Mouse (Mus musculus): ENCODE measurements around the gene Med13. TPM values are rescaled to one million over a fixed set of nuclear protein-coding genes. Genes with fewer than 3 reads are reported as not detected.

Med13 gene
- polyA plus RNA-seq, 1 experiment from 2014 or later = 4.8 TPM

DNA sequence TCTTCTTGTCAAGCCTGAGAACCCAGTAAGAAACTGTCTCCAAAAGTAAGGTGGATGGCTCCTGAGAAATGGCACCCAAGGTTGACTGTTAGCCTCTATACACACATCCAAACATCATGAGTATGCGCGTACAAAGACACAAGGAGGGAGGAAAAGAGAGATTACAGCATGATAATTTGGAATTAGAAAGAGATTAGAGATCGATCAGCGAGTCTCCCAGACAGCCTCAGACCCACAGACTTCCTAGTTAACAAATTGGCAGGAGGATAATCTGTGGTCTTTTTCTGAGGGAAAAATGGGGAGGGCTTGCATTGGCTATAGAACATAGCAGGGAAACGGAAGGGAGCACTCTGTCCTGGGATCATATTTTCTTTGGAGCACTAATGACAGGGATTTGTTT, 20.4 kb upstream of the Med13 start:
- 87% methylated on average over 5 of the region's 5 CpGs for WGBS

DNA sequence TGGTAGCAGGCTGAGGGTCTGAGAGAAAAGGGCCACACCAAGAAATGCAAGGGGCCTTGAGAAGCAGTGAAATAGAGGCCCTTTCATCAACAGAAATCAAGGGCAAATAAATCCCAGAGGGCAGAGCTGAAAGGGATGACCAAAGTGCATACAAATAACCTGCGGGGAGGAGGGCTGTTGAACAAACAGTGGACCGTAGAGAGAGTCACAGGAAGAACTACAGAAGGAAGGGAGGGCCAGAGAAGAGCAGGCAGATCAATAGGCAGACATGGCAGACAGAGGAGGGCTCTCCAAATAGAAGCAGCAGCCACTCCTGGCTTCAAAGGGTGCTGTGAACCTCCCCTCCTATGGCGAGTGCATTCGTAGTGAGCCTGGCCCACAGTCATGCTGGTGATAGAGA, 19.3 kb upstream of the Med13 start:
- H3K4me1 ChIP-seq = peaks cover 15% of the 10 kb centered on the region
- H3K9ac ChIP-seq = no peak overlapping the region
- WGBS = 70% methylated on average over 4 of the region's 4 CpGs
- H3K27me3 ChIP-seq (replicated peaks) = no peaks in the 10 kb centered on the region
- no peaks in the 10 kb centered on the region for H3K36me3 ChIP-seq
- no peak overlapping the region for H3K27ac ChIP-seq (replicated peaks)
- ATAC-seq (ENCODE audit: extremely low read depth, insufficient number of reproducible peaks, low FRiP score, low TSS enrichment) = no peak
- no peak overlapping the region for H3K4me2 ChIP-seq
- no peak overlapping the region for H3K4me3 ChIP-seq
- no peaks in the 10 kb centered on the region for H3K9me3 ChIP-seq

More for the DNA sequence above, 20.4 kb upstream of the Med13 start:
- no peak overlapping the region for H3K4me2 ChIP-seq
- H3K9me3 ChIP-seq = no peaks in the 10 kb centered on the region
- no peaks in the 10 kb centered on the region for H3K36me3 ChIP-seq
- H3K9ac ChIP-seq = no peak overlapping the region
- no peaks in the 10 kb centered on the region for H3K27me3 ChIP-seq (replicated peaks)
- H3K27ac ChIP-seq (replicated peaks) = no peak overlapping the region
- no peak for ATAC-seq (ENCODE audit: extremely low read depth, insufficient number of reproducible peaks, low FRiP score, low TSS enrichment)
- no peak overlapping the region for H3K4me3 ChIP-seq
- peaks cover 17% of the 10 kb centered on the region for H3K4me1 ChIP-seq

DNA sequence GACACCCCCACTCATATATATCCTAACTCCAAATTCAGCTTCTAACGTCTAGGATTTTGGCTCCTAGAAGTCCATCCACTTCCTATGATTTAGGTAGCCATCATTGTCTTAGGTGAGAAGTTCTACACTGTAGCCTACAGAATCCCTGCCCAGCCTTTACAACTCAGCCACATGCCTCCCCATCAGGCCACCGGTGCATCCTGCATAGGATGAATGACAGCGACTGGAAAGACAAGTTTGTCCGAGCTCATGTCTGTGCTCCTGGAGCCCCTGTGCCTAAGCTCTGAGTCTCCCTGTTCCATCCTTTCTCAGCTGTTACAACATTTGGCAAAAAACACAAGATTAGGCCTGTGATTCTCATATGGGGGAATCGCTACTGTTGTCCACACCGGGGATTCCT, 17.7 kb upstream of the Med13 start:
- no peaks in the 10 kb centered on the region for H3K36me3 ChIP-seq
- H3K4me1 ChIP-seq = no peaks in the 10 kb centered on the region
- ATAC-seq (ENCODE audit: extremely low read depth, insufficient number of reproducible peaks, low FRiP score, low TSS enrichment) = no peak
- 83% methylated on average over 6 of the region's 6 CpGs for WGBS
- no peak overlapping the region for H3K9ac ChIP-seq
- H3K27ac ChIP-seq (replicated peaks) = no peak overlapping the region
- no peaks in the 10 kb centered on the region for H3K9me3 ChIP-seq
- H3K4me2 ChIP-seq = no peak overlapping the region
- no peak overlapping the region for H3K4me3 ChIP-seq
- no peaks in the 10 kb centered on the region for H3K27me3 ChIP-seq (replicated peaks)

DNA sequence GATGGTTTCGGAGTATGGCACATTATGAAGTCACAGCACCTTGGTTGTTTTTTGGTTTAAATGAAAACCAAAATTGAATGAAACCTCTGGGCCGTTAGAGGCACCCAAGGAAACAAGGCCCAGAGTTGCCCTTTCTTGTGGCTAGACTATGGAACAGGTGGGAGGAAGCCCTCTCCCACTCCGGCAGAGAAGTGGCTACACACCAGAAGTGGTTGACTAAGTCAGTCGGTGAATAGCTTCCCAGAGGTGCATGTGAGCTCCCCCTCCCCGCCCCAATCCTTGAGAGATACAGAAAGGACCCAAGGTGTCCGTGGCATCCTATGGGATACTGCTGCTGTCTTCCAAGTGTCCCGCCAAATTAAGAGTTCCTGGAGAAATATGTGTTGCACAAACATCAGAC, 13.9 kb upstream of the Med13 start:
- Histone ChIP-seq H3K27ac (replicated peaks) (no peak overlapping the region), H3K9ac (no peak overlapping the region), H3K4me1 (no peaks in the 10 kb centered on the region), H3K27me3 (replicated peaks) (no peaks in the 10 kb centered on the region), H3K4me3 (no peak overlapping the region), H3K4me2 (no peak overlapping the region), H3K36me3 (no peaks in the 10 kb centered on the region), H3K9me3 (no peaks in the 10 kb centered on the region)
- ATAC-seq (ENCODE audit: extremely low read depth, insufficient number of reproducible peaks, low FRiP score, low TSS enrichment) = no peak
- WGBS = 65% methylated on average over 7 of the region's 7 CpGs

DNA sequence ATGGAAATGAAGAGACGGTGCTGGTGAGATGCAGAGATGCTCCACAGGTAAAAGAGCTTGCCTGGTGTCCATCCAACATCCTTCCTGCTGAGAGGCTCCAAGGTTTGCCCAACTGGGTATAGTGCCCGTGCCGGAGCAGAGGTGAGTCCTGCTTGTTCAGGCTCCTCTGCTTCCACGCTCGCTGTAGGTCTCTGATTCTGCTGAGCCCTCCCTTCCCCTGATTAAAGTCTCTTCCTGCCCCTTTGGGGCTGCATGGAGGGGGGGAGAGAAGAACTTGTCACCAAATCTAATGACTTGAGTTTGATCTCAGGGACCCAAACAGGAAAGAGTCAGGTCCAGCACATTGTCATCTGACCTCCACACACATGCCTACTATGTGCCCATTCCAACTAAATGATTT, 12.5 kb upstream of the Med13 start:
- no peaks in the 10 kb centered on the region for H3K4me1 ChIP-seq
- no peaks in the 10 kb centered on the region for H3K36me3 ChIP-seq
- 79% methylated on average over 5 of the region's 5 CpGs for WGBS
- H3K4me2 ChIP-seq = no peak overlapping the region
- H3K4me3 ChIP-seq = no peak overlapping the region
- H3K9ac ChIP-seq = no peak overlapping the region
- H3K9me3 ChIP-seq = no peaks in the 10 kb centered on the region
- no peak for ATAC-seq (ENCODE audit: extremely low read depth, insufficient number of reproducible peaks, low FRiP score, low TSS enrichment)
- H3K27me3 ChIP-seq (replicated peaks) = no peaks in the 10 kb centered on the region
- H3K27ac ChIP-seq (replicated peaks) = no peak overlapping the region

DNA sequence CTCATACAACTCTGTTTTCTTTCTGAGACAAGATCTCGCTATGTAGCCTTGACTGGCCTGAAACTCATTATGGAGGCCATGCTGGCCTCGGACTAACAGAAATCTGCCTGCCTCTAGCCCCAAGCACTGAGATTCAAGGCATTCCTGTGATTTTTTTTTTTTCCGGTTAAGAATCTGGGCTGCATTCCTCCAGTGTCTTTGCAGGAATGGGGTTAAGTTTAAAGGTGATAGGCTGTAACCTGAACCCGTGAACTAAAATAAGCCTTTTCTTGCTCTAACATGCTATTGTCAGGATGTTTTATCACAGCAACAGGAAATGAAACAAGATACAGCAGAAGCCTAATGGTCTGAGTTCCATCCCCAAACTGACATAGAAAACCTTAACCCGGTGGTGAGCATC, 11.6 kb upstream of the Med13 start:
- H3K36me3 ChIP-seq = no peaks in the 10 kb centered on the region
- H3K4me3 ChIP-seq = no peak overlapping the region
- H3K27me3 ChIP-seq (replicated peaks) = no peaks in the 10 kb centered on the region
- ATAC-seq (ENCODE audit: extremely low read depth, insufficient number of reproducible peaks, low FRiP score, low TSS enrichment) = no peak
- no peak overlapping the region for H3K9ac ChIP-seq
- 35% methylated on average over 5 of the region's 5 CpGs for WGBS
- no peak overlapping the region for H3K4me2 ChIP-seq
- H3K27ac ChIP-seq (replicated peaks) = no peak overlapping the region
- H3K9me3 ChIP-seq = no peaks in the 10 kb centered on the region
- H3K4me1 ChIP-seq = no peaks in the 10 kb centered on the region

DNA sequence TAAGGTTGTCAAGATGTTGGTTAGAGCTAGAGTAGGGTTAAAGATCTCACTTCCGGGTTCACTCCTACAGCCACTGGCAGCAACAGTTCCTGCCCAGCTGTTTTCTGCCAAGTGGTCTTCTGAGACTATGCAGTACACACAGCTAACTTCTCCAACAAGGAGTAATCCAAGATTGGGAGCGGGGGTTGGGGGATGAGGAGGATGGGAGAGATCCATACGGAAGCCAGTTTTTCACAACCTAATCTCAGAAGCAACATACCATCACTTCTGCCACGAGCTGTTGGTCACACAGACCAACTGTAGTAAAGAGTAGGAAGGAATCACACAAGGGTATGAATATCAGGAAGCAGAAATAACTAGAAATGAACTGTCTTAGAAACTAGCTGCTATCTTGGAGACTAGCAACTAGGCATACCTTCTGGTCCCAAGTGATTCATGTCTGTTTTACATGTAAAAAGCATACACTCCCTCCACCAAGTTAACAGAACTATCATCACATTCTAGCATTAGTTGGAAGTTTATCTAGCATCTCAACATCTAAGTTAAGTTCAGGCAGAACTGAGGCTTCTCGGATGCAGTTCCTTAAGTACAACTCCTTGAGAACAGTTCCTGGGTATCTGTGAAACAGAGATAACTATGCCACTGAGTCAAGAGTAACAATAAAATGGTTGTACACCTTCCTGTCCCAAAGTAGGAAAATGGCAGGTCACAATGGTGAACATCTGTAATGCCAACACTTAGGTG, 7.5 kb upstream of the Med13 start:
- Histone ChIP-seq H3K4me3 (no peak overlapping the region), H3K27me3 (replicated peaks) (peaks cover 3% of the 10 kb centered on the region; the same call in 1 of the 2 replicates), H3K36me3 (no peaks in the 10 kb centered on the region), H3K4me2 (no peak overlapping the region), H3K9ac (no peak overlapping the region), H3K27ac (replicated peaks) (no peak overlapping the region), H3K9me3 (no peaks in the 10 kb centered on the region), H3K4me1 (no peaks in the 10 kb centered on the region)
- 61% methylated on average over 5 of the region's 5 CpGs for WGBS
- ATAC-seq (ENCODE audit: extremely low read depth, insufficient number of reproducible peaks, low FRiP score, low TSS enrichment) = no peak

DNA sequence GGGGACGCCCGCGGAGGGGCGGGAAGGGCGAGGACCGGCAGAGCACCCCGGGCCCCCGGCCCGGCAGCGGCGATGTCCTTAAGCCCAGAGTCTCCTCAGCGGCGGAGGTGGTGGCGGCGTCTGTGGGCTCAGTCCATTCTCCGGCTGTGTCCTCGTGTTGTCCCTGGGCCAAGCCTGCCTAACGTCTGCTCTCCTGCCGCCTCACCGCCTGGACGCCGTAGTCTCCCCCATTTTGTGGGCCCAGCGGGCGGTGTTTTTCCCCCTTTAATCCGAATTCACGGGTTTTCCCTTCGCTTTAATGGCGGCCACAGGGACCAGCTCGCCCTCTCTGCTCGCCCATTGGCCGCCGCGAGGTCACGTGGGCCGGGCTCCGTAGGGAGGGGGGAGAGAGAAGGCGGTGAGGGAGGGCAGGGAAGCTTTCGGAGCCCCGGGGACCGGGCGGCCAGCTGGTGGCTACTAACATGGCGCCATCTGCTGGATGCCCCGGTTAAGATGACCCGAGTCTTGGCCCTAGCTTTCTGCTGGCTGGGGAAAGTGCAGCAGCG, 654 bp upstream of the Med13 start:
- peak overlapping the region; percentile 99 for H3K27ac ChIP-seq (replicated peaks)
- peak overlapping the region; percentile 93 for H3K9ac ChIP-seq
- peaks cover 6% of the 10 kb centered on the region; the same call in 1 of the 2 replicates for H3K27me3 ChIP-seq (replicated peaks)
- H3K36me3 ChIP-seq = peaks cover 18% of the 10 kb centered on the region
- ATAC-seq (ENCODE audit: extremely low read depth, insufficient number of reproducible peaks, low FRiP score, low TSS enrichment) = peak; percentile 94
- peak overlapping the region; percentile 97 for H3K4me3 ChIP-seq
- H3K4me2 ChIP-seq = peak overlapping the region; percentile 85
- WGBS = under 1% methylated on average over 42 of the region's 45 CpGs
- H3K9me3 ChIP-seq = no peaks in the 10 kb centered on the region
- peaks cover 25% of the 10 kb centered on the region for H3K4me1 ChIP-seq

DNA sequence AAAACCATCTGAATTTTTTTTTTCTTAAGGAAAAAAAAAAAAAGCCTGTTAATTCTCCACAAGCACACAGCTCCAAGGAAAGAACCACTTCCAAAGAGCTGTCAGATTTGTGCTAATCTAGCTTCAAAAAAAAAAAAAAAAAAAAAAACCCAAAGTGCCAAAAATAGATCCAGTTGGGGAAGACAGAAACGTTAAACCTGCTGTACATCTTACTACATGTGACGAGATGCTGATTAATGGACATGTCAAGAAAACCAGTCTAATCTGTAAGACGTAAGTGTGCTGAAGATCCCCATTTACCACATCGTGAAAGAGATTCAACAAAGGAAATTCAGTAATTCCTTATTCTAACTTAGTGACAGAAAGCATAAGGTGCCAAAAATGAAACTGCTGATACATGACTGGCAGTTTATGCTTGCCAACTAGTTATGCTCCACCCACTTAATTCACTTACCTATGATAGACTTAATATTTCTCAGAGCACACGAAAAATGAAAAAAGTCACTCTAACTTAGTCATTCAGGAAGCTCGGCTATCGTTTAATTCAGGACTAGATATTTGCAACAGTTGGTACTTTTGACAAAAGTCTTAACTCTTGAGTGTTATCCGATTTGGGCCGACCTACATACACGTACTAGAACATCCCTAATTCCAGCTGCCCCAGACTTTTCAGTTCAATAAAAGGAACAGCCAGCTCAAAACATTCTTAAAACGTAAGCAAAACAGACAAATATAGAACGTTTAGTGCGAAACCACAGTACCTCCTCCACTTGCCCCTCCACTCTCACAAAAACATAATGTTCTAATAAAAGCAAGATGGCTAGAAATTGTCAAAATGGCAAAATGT, 1.2 kb downstream of the Med13 start:
- H3K9ac ChIP-seq = peak overlapping the region; percentile 93
- no peak for ATAC-seq (ENCODE audit: extremely low read depth, insufficient number of reproducible peaks, low FRiP score, low TSS enrichment)
- H3K27ac ChIP-seq (replicated peaks) = peak overlapping the region; percentile 99
- peaks cover 6% of the 10 kb centered on the region; the same call in 1 of the 2 replicates for H3K27me3 ChIP-seq (replicated peaks)
- peaks cover 25% of the 10 kb centered on the region for H3K36me3 ChIP-seq
- H3K4me3 ChIP-seq = peak overlapping the region; percentile 97
- 6% methylated on average over 13 of the region's 13 CpGs for WGBS
- no peaks in the 10 kb centered on the region for H3K9me3 ChIP-seq
- H3K4me1 ChIP-seq = peaks cover 40% of the 10 kb centered on the region
- H3K4me2 ChIP-seq = peak overlapping the region; percentile 85

DNA sequence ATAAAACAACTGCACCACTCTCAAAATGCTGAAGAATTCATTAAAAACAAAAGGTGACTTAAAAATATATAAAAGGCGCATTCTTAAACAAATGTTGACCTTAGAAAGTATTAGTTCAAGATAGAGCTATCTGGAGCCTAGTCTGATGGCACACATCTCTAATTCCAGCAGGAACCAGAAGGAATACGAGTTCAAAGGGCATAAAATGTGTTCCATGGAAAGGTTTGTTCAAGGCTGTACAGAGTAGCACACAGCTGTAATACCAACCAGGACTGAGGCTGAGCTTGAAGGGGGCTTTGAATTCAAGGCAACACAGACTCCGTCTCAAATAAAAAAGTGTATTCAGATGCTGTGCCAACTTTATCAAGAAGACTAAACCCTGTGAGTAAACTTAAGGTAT, 3.8 kb downstream of the Med13 start:
- H3K9ac ChIP-seq = no peak overlapping the region
- no peak for ATAC-seq (ENCODE audit: extremely low read depth, insufficient number of reproducible peaks, low FRiP score, low TSS enrichment)
- 73% methylated on average over 3 of the region's 3 CpGs for WGBS
- H3K4me1 ChIP-seq = peaks cover 52% of the 10 kb centered on the region
- no peak overlapping the region for H3K4me3 ChIP-seq
- H3K9me3 ChIP-seq = no peaks in the 10 kb centered on the region
- peaks cover 25% of the 10 kb centered on the region for H3K36me3 ChIP-seq
- H3K27me3 ChIP-seq (replicated peaks) = no peaks in the 10 kb centered on the region
- no peak overlapping the region for H3K27ac ChIP-seq (replicated peaks)
- H3K4me2 ChIP-seq = no peak overlapping the region

DNA sequence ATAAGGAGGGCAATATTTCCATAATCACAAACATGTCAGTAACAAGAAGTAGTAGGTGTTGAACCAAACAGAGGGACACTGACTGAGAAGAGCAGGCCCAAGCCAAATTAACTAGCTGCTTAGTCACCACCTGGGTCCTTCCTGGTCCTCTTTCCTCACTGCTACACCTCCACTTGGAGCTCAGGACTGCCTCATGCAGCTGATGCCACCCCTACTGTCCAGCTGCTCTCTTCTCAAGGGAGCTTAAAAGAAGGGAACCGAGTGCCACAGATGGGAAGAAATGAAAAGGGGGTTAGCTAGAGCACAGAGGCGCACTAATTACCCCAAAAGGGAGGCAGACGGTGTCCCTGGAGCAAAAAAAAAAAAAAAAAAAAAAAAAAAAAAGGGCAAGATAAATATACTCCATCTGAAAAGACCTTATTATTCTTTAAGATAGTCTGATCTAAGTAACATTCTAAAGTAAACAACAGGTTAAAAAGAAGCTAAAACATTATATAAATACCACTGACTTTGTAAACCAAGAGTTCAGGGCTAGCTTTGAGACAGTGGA, 5.6 kb downstream of the Med13 start:
- H3K4me1 ChIP-seq = peaks cover 57% of the 10 kb centered on the region
- H3K4me3 ChIP-seq = no peak overlapping the region
- no peak overlapping the region for H3K4me2 ChIP-seq
- H3K9ac ChIP-seq = 0 out of 2 replicates have a peak overlapping the region, but pooled peaks have one; percentile 33
- 70% methylated on average over 3 of the region's 3 CpGs for WGBS
- no peaks in the 10 kb centered on the region for H3K9me3 ChIP-seq
- H3K27me3 ChIP-seq (replicated peaks) = no peaks in the 10 kb centered on the region
- no peak for ATAC-seq (ENCODE audit: extremely low read depth, insufficient number of reproducible peaks, low FRiP score, low TSS enrichment)
- no peak overlapping the region for H3K27ac ChIP-seq (replicated peaks)
- peaks cover 25% of the 10 kb centered on the region for H3K36me3 ChIP-seq
